Mouse (Mus musculus): ENCODE results near the gene Hoxa2.

DNA sequence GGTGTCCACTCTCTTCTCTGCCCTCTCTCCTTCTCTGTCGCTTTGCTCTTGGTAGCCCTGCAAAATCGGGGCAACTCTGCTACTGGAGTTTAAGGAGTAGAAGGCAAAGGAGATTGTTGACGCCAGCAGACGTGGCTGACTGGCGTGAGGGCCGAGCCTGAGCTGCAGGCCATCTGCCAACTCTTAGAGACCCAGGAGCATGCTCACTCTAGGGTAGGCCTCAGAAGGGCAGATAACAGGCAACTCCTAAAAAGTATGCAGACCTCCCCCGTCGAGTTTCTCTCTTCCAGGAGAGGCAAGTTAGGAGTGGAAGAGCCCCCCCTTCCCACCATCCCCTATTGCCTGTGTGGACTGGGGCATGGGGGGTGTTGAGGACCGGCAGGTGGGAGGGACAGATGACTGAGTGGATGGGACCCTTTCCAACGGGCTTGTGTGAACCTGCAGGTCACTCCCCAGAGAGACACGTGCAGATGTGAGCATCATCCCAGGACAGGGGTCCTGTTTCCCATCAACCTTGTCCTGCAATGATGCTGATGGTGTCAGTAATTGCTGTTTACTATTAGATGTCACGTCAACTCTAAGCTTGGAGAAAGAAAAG, 5.4 kb downstream of the Hoxa2 start:
- no peak for TF ChIP-seq CTCF (IDR thresholded peaks at IDR 0.05; ENCODE audit: borderline replicate concordance, control insufficient read depth, extremely low read depth, insufficient read depth, low read length, poor library complexity)
- no peak for TF ChIP-seq POLR2A (IDR thresholded peaks at IDR 0.05; ENCODE audit: control insufficient read depth, extremely low read depth, insufficient read depth, low read length, poor library complexity)
